Mouse (Mus musculus): ENCODE measurements at regions not wholly inside any gene's neighbourhood (a gene's known extent, or its start where the extent isn't known, plus 50 kb on each side); places are given as distances from the start of the nearest gene placed in this dataset.

GRCm38 (mm10) chr10:125765103-125765820 lies 200.7 kb upstream of the Lrig3 start:
- ATAC-seq (ENCODE audit: insufficient number of reproducible peaks, low FRiP score) = no peak
- WGBS = 74% methylated on average over 10 of the region's 10 CpGs
- H3K4me1 ChIP-seq (replicated peaks) = no peaks in the 10 kb centered on the region
- H3K9me3 ChIP-seq (replicated peaks) = peaks cover 8% of the 10 kb centered on the region; the same call in 1 of the 2 replicates
- no peak overlapping the region for H3K9ac ChIP-seq
- H3K27me3 ChIP-seq (replicated peaks) = no peaks in the 10 kb centered on the region
- H3K4me2 ChIP-seq = no peak overlapping the region
- no peak overlapping the region for H3K4me3 ChIP-seq
- no peak overlapping the region for H3K27ac ChIP-seq (ENCODE audit: poor library complexity, severe bottlenecking)
- no peaks in the 10 kb centered on the region for H3K36me3 ChIP-seq

- 66% methylated on average over 3 of the region's 3 CpGs for WGBS
- H3K36me3 ChIP-seq = no peaks in the 10 kb centered on the region
- no peaks in the 10 kb centered on the region for H3K9me3 ChIP-seq (replicated peaks)
- H3K4me2 ChIP-seq = no peak overlapping the region
- no peaks in the 10 kb centered on the region for H3K4me1 ChIP-seq (replicated peaks)
- no peak overlapping the region for H3K9ac ChIP-seq
- H3K27me3 ChIP-seq (replicated peaks) = no peaks in the 10 kb centered on the region
- no peak overlapping the region for H3K4me3 ChIP-seq
- ATAC-seq (ENCODE audit: insufficient number of reproducible peaks, low FRiP score) = no peak
- H3K27ac ChIP-seq (ENCODE audit: poor library complexity, severe bottlenecking) = no peak overlapping the region
These were observed 197.7 kb upstream of the Lrig3 start for GRCm38 (mm10) chr10:125768281-125768680.

GRCm38 (mm10) chr10:125773541-125773940 lies 192.4 kb upstream of the Lrig3 start:
- H3K4me2 ChIP-seq = no peak overlapping the region
- 74% methylated on average over 7 of the region's 7 CpGs for WGBS
- no peak overlapping the region for H3K4me3 ChIP-seq
- H3K4me1 ChIP-seq (replicated peaks) = no peaks in the 10 kb centered on the region
- no peaks in the 10 kb centered on the region for H3K36me3 ChIP-seq
- no peak for ATAC-seq (ENCODE audit: insufficient number of reproducible peaks, low FRiP score)
- H3K9me3 ChIP-seq (replicated peaks) = no peaks in the 10 kb centered on the region
- no peak overlapping the region for H3K27ac ChIP-seq (ENCODE audit: poor library complexity, severe bottlenecking)
- H3K27me3 ChIP-seq (replicated peaks) = no peaks in the 10 kb centered on the region
- no peak overlapping the region for H3K9ac ChIP-seq

GRCm38 (mm10) chr10:125782486-125782885 lies 183.5 kb upstream of the Lrig3 start:
- ATAC-seq (ENCODE audit: insufficient number of reproducible peaks, low FRiP score) = no peak
- Histone ChIP-seq H3K9me3 (replicated peaks) (no peaks in the 10 kb centered on the region), H3K27me3 (replicated peaks) (no peaks in the 10 kb centered on the region; the same call in 1 of the 2 replicates), H3K36me3 (no peaks in the 10 kb centered on the region), H3K4me3 (no peak overlapping the region), H3K4me2 (no peak overlapping the region), H3K9ac (no peak overlapping the region), H3K4me1 (replicated peaks) (peaks cover 15% of the 10 kb centered on the region), H3K27ac (ENCODE audit: poor library complexity, severe bottlenecking) (no peak overlapping the region)
- WGBS = 59% methylated on average over 6 of the region's 6 CpGs

- Histone ChIP-seq H3K4me1 (replicated peaks) (peaks cover 15% of the 10 kb centered on the region), H3K9ac (no peak overlapping the region), H3K4me2 (peak overlapping the region; percentile 81), H3K36me3 (no peaks in the 10 kb centered on the region), H3K27ac (ENCODE audit: poor library complexity, severe bottlenecking) (no peak overlapping the region), H3K9me3 (replicated peaks) (0 out of 2 replicates have a peak, but pooled peaks cover 5% of the 10 kb centered on the region), H3K27me3 (replicated peaks) (no peaks in the 10 kb centered on the region; the same call in 1 of the 2 replicates), H3K4me3 (no peak overlapping the region)
- WGBS = 15% methylated on average over 2 of the region's 2 CpGs
- 0 out of 2 replicates have a peak, but pooled peaks have one; percentile 62 for ATAC-seq (ENCODE audit: insufficient number of reproducible peaks, low FRiP score)
These were observed 181.1 kb upstream of the Lrig3 start for GRCm38 (mm10) chr10:125784896-125785295.

GRCm38 (mm10) chr10:125785448-125786196 lies 180.3 kb upstream of the Lrig3 start:
- Histone ChIP-seq H3K9me3 (replicated peaks) (0 out of 2 replicates have a peak, but pooled peaks cover 5% of the 10 kb centered on the region), H3K36me3 (no peaks in the 10 kb centered on the region), H3K4me2 (peak overlapping the region; percentile 81), H3K4me3 (peak overlapping the region; percentile 13; the same call in 1 of the 2 replicates), H3K27ac (ENCODE audit: poor library complexity, severe bottlenecking) (no peak overlapping the region), H3K27me3 (replicated peaks) (no peaks in the 10 kb centered on the region; the same call in 1 of the 2 replicates), H3K4me1 (replicated peaks) (peaks cover 15% of the 10 kb centered on the region), H3K9ac (no peak overlapping the region)
- WGBS = 6% methylated on average over 16 of the region's 16 CpGs
- ATAC-seq (ENCODE audit: insufficient number of reproducible peaks, low FRiP score) = peak; percentile 33; the same call in 1 of the 2 replicates

- Histone ChIP-seq H3K27ac (ENCODE audit: poor library complexity, severe bottlenecking) (no peak overlapping the region), H3K4me2 (peak overlapping the region; percentile 81), H3K36me3 (no peaks in the 10 kb centered on the region), H3K4me1 (replicated peaks) (peaks cover 15% of the 10 kb centered on the region), H3K27me3 (replicated peaks) (no peaks in the 10 kb centered on the region; the same call in 1 of the 2 replicates), H3K4me3 (peak overlapping the region; percentile 43), H3K9ac (no peak overlapping the region), H3K9me3 (replicated peaks) (0 out of 2 replicates have a peak, but pooled peaks cover 5% of the 10 kb centered on the region)
- ATAC-seq (ENCODE audit: insufficient number of reproducible peaks, low FRiP score) = no peak
- 8% methylated on average over 10 of the region's 10 CpGs for WGBS
These were observed 179.6 kb upstream of the Lrig3 start for GRCm38 (mm10) chr10:125786197-125786879.

- H3K9me3 ChIP-seq (replicated peaks) = 0 out of 2 replicates have a peak, but pooled peaks cover 5% of the 10 kb centered on the region
- WGBS = under 1% methylated on average over 17 of the region's 17 CpGs
- no peaks in the 10 kb centered on the region; the same call in 1 of the 2 replicates for H3K27me3 ChIP-seq (replicated peaks)
- peak overlapping the region; percentile 43 for H3K4me3 ChIP-seq
- peak overlapping the region; percentile 81 for H3K4me2 ChIP-seq
- no peak; the same call in 1 of the 2 replicates for ATAC-seq (ENCODE audit: insufficient number of reproducible peaks, low FRiP score)
- no peak overlapping the region for H3K27ac ChIP-seq (ENCODE audit: poor library complexity, severe bottlenecking)
- peak overlapping the region; percentile 38; the same call in 1 of the 2 replicates for H3K9ac ChIP-seq
- peaks cover 15% of the 10 kb centered on the region for H3K4me1 ChIP-seq (replicated peaks)
- H3K36me3 ChIP-seq = no peaks in the 10 kb centered on the region
These were observed 179.1 kb upstream of the Lrig3 start for GRCm38 (mm10) chr10:125786880-125787337.

GRCm38 (mm10) chr10:125787441-125788060 lies 178.4 kb upstream of the Lrig3 start:
- ATAC-seq (ENCODE audit: insufficient number of reproducible peaks, low FRiP score) = no peak
- 0 out of 2 replicates have a peak overlapping the region, but pooled peaks have one; percentile 38 for H3K9ac ChIP-seq
- peaks cover 15% of the 10 kb centered on the region for H3K4me1 ChIP-seq (replicated peaks)
- peak overlapping the region; percentile 81 for H3K4me2 ChIP-seq
- peak overlapping the region; percentile 43 for H3K4me3 ChIP-seq
- H3K36me3 ChIP-seq = no peaks in the 10 kb centered on the region
- H3K27me3 ChIP-seq (replicated peaks) = no peaks in the 10 kb centered on the region; the same call in 1 of the 2 replicates
- WGBS = 32% methylated on average over 19 of the region's 19 CpGs
- H3K9me3 ChIP-seq (replicated peaks) = 0 out of 2 replicates have a peak, but pooled peaks cover 5% of the 10 kb centered on the region
- H3K27ac ChIP-seq (ENCODE audit: poor library complexity, severe bottlenecking) = no peak overlapping the region

- Histone ChIP-seq H3K9ac (no peak overlapping the region), H3K27me3 (replicated peaks) (no peaks in the 10 kb centered on the region; the same call in 1 of the 2 replicates), H3K9me3 (replicated peaks) (0 out of 2 replicates have a peak, but pooled peaks cover 5% of the 10 kb centered on the region), H3K36me3 (no peaks in the 10 kb centered on the region), H3K4me3 (no peak overlapping the region), H3K4me2 (no peak overlapping the region), H3K4me1 (replicated peaks) (peaks cover 15% of the 10 kb centered on the region), H3K27ac (ENCODE audit: poor library complexity, severe bottlenecking) (no peak overlapping the region)
- 92% methylated on average over 2 of the region's 2 CpGs for WGBS
- no peak for ATAC-seq (ENCODE audit: insufficient number of reproducible peaks, low FRiP score)
These were observed 177.7 kb upstream of the Lrig3 start for GRCm38 (mm10) chr10:125788262-125788661.

Measured in heart, embryonic 12.5 days (tissue).